Mouse (Mus musculus) kidney, postnatal 0 days (tissue): ENCODE data around the gene Tspan5. TPM values are rescaled to one million over a fixed set of nuclear protein-coding genes. Genes with fewer than 3 reads are reported as not detected.

ENCODE experiments used
- ATAC-seq: fragments of 200-750 bp; cut with Nextera tagmentation; replicated peaks from 2 replicates; pipeline ENCODE4 v1.8.0; 2017; ENCODE audit warnings: low read depth, moderate number of reproducible peaks, moderate TSS enrichment, moderate library complexity; ENCODE audit not compliant: low FRiP score
- DNase-seq: peaks from one replicate; pipeline ENCODE4 v3.0.0-alpha.2; 2016; ENCODE audit warnings: low spot score
- H3K27ac ChIP-seq: fragments of 300-500 bp; sonication (generic); 2 replicates; pipeline ENCODE4 v1.5.1; 2014; ENCODE audit warnings: mild to moderate bottlenecking
- H3K27me3 ChIP-seq: fragments of 300-500 bp; sonication (generic); 2 replicates; pipeline ENCODE4 v1.6.1; 2014; ENCODE audit warnings: low read length, mixed read lengths; ENCODE audit not compliant: insufficient read depth
- H3K36me3 ChIP-seq: fragments of 300-500 bp; sonication (generic); 2 replicates; pipeline ENCODE4 v1.6.1; 2014; ENCODE audit warnings: low read length, mixed read lengths; ENCODE audit not compliant: insufficient read depth
- H3K4me1 ChIP-seq: fragments of 300-500 bp; sonication (generic); replicated peaks from 2 replicates; pipeline ENCODE4 v1.6.1; 2014; ENCODE audit warnings: antibody characterized with exemption, low read length, mixed read lengths; ENCODE audit not compliant: insufficient read depth
- H3K4me2 ChIP-seq: fragments of 300-500 bp; sonication (generic); 2 replicates; pipeline ENCODE4 v1.6.1; 2014; ENCODE audit warnings: mild to moderate bottlenecking, low read length, moderate library complexity, mixed read lengths
- H3K4me3 ChIP-seq: fragments of 300-500 bp; sonication (generic); replicated peaks from 2 replicates; pipeline ENCODE4 v1.5.1; 2014; ENCODE audit warnings: low read depth, low read length
- H3K9ac ChIP-seq: fragments of 300-500 bp; sonication (generic); 2 replicates; pipeline ENCODE4 v1.6.1; 2014; ENCODE audit warnings: low read depth, low read length
- H3K9me3 ChIP-seq: fragments of 300-500 bp; sonication (generic); replicated peaks from 2 replicates; pipeline ENCODE4 v1.6.1; 2016; ENCODE audit warnings: low read length, inconsistent platforms, mixed read lengths
- CTCF ChIP-seq: IDR thresholded peaks from 2 replicates; pipeline ENCODE4 v1.5.1; 2016; ENCODE audit warnings: antibody characterized with exemption, low read depth, mild to moderate bottlenecking, moderate library complexity
- WGBS: fragments of 180-500 bp; shearing (Covaris S2); extraction: QIAGEN DNeasy Blood & Tissue Kit; methylation state at CpG from one replicate; pipeline ENCODE4 v1.1.7; 2014; 5-methylcytosine and 5-hydroxymethylcytosine counted together
- polyA plus RNA-seq: library from polyadenylated mRNA; unstranded; fragments of >200 nt; fragmentation: Nextera tagmentation; extraction: Ambion mirVana; gene quantifications from 2 replicates; pipeline ENCODE4 v1.2.1, GENCODE M21; 2015

The Tspan5 gene
- polyA plus RNA-seq, 1 experiment from 2014 or later: 19.0 TPM

DNA sequence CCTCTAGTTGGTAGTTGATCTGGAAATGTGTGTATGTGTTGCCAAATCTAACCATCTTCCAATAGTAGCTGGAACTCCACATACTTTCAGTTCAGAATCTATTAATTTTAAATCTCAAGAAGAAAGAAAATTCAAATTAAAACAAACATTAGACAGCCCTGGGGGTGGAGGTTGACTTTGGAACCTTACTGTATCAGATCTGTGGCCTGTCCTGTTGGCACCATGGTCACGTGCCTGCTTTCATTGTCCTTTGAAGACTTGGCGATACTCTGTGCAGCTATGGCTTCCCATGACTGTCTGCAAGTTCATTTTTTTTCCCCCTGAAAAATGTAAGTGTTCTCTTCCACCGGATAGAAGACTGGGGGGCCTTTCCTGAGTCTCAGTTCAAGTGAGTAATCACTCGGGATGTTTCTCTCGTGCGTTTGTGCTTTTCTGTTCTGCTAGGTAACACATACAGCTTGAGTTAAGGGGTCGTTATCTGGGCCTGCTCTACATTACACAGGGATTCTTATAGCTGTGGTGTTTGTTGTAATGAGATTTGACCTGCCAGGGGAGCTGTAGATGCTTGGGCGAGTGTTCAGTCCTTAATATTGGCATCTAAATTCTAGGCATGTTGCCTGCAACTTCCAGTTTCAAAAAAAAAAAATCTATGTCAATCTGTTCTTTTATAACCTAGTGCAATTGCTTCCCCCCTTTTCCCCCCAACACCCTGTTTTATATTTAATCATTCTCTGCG lies 32.0 kb downstream of the Tspan5 start:
- no peak overlapping the region for H3K4me3 ChIP-seq
- H3K36me3 ChIP-seq: no peaks in the 10 kb centered on the region
- H3K4me2 ChIP-seq: no peak overlapping the region
- no peaks in the 10 kb centered on the region for H3K27me3 ChIP-seq
- ATAC-seq (no peak), DNase-seq (no peak)
- H3K4me1 ChIP-seq: peaks cover 5% of the 10 kb centered on the region
- H3K27ac ChIP-seq: no peak overlapping the region
- no peaks in the 10 kb centered on the region for H3K9me3 ChIP-seq
- H3K9ac ChIP-seq: no peak overlapping the region
- TF ChIP-seq CTCF: no peak
- 55% methylated on average over 9 of the region's 9 CpGs for WGBS

DNA sequence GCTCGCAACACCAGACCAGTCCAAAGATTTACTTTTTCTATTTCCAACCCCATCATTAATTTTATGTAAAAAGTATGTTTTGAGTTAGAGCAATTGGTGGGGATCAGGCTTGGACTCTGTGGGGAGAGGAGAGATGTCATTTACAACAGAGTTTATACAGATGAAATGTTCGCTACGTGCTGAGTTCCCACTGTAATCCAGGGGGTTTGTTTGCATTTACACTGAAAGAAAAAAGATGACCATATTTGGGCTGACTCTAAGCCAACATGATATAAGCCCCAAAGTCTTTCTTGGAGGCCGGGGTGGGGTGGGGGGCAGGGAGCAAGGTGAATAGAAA lies 32.6 kb downstream of the Tspan5 start:
- H3K4me1 ChIP-seq: peaks cover 5% of the 10 kb centered on the region
- no peak overlapping the region for H3K9ac ChIP-seq
- ATAC-seq (no peak), DNase-seq (no peak)
- no peak for TF ChIP-seq CTCF
- H3K4me2 ChIP-seq: no peak overlapping the region
- no peak overlapping the region for H3K27ac ChIP-seq
- no peak overlapping the region for H3K4me3 ChIP-seq
- H3K27me3 ChIP-seq: no peaks in the 10 kb centered on the region
- no peaks in the 10 kb centered on the region for H3K9me3 ChIP-seq
- 60% methylated on average over 4 of the region's 4 CpGs for WGBS
- H3K36me3 ChIP-seq: no peaks in the 10 kb centered on the region

DNA sequence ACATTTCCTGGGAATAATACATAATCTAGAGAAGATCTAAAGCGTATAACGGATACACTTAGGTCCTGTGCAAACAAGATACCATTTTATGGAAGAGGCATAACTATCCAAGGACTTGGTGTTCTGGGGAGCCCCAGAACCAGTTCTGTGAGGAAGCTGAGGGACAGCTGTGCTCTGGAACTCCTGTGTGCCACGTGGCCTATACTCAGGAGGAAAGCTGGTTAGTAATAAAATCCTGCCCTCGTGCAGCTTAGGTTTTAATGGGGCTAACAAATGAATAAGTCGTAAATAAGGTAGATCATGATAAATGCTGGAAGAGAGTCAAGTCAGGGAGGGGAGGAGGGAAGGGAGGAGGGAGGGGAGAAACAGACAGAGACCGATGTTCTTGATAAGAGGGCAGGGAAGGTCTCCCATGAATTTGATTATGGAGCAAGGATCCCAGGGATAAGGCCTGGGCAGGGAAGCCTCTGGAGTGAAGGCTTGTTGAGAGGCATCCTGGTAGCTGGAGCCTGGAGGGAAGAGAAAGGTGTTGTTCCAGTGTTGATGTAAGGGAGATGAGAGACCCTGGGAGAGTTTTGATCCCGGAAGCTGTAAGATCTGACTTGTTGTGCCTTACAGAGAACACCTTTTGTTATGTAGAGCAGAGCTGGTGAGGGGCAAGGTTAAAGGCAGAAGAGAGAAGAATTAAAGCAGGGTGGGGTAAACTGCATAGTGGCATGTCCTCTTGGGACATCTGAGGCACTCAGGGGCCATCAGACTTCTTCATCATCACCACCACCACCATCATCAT lies 34.1 kb downstream of the Tspan5 start:
- peaks cover 5% of the 10 kb centered on the region for H3K4me1 ChIP-seq
- H3K4me2 ChIP-seq: no peak overlapping the region
- H3K27ac ChIP-seq: no peak overlapping the region
- H3K9ac ChIP-seq: no peak overlapping the region
- no peak for DNase-seq
- H3K9me3 ChIP-seq: no peaks in the 10 kb centered on the region
- 47% methylated on average over 7 of the region's 7 CpGs for WGBS
- no peaks in the 10 kb centered on the region for H3K36me3 ChIP-seq
- H3K4me3 ChIP-seq: no peak overlapping the region
- H3K27me3 ChIP-seq: no peaks in the 10 kb centered on the region
- no peak for ATAC-seq
- TF ChIP-seq CTCF: no peak

DNA sequence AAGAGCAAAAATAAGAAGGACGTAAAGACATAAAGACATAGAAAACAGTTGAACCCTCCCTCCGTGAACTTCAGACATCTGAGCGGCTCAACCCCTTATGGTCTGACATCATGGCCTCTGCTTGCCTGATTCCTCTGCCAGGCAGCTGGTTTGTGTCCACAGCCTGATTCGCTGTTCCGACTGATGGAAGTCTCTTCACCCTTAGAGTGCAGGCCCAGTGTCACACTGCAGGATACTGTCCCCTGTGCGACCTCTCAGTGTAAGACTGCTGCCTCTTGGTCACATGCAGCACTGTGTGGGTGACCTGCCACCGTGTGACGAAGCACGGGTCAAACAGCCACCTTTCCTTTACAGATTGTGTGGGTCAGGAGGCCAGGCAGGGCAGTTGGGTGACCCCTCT lies 39.5 kb downstream of the Tspan5 start:
- no peak overlapping the region for H3K4me3 ChIP-seq
- no peak overlapping the region for H3K27ac ChIP-seq
- no peaks in the 10 kb centered on the region for H3K9me3 ChIP-seq
- peaks cover 15% of the 10 kb centered on the region; the same call in 1 of the 2 replicates for H3K4me1 ChIP-seq
- DNase-seq (peak; percentile 46), ATAC-seq (peak; percentile 47)
- no peaks in the 10 kb centered on the region for H3K27me3 ChIP-seq
- no peak; the same call in 1 of the 2 replicates for TF ChIP-seq CTCF
- no peak overlapping the region for H3K9ac ChIP-seq
- 58% methylated on average over 9 of the region's 9 CpGs for WGBS
- H3K36me3 ChIP-seq: no peaks in the 10 kb centered on the region
- H3K4me2 ChIP-seq: no peak overlapping the region

DNA sequence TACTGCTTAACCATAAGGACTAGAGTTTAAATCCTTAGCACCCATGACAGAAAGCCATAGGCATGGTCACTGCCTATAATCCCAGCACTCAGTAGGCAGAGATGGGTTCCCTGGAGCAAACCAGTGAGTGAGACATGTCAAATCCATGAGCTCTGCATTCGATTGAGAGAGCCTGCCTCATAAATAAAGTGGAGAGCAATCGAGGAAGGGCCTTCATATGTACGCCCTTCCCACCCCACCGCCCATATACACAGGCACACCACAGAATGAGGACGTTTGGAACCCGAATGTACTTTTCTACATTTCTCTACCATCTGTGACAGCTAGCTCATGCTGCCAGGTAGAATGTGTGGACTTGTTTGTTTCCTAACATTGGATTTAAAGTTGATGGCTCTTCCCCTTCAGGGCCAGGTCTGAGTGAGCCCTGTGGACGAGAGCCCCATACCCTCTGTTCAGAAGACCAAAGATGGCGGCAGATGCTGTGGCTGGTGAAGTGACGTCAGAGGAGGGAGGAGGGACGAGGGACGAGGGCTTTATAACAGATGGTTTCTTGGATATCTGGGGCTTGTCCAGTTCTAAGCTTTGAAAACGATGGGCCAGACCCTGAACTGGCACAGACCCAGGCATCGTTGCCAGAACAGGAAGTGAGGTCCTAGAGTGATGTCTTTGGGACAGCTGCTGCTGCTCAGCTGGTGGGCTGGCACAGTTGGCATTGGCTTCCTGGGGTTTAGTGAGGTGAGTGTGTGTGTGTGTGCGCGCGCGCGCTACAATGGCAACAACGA lies 42.1 kb downstream of the Tspan5 start:
- DNase-seq (no peak), ATAC-seq (no peak)
- 78% methylated on average over 19 of the region's 19 CpGs for WGBS
- Histone ChIP-seq H3K27ac (no peak overlapping the region; the same call in 1 of the 2 replicates), H3K4me2 (no peak overlapping the region), H3K36me3 (no peaks in the 10 kb centered on the region), H3K27me3 (no peaks in the 10 kb centered on the region), H3K9ac (no peak overlapping the region), H3K4me3 (no peak overlapping the region), H3K4me1 (0 out of 2 replicates have a peak, but pooled peaks cover 10% of the 10 kb centered on the region), H3K9me3 (no peaks in the 10 kb centered on the region)
- no peak for TF ChIP-seq CTCF

DNA sequence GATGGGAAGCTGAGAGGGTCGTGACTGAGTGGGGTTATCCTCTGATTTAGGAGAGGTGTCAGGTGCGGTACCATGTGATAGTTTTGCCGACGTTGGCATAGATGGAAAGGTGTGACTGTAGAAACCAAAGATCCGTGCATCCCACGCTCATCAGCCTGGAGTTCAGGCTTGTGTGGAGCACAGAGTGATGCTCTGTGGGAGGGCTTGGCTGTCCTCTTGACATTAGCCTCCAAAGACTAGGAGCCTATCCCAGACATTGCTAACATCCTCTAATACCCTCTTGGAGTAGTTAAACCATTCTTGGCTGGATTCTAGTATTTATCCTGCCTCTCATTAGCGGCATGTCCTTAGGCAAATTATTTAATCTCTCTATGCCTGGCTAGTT lies 42.6 kb downstream of the Tspan5 start:
- Histone ChIP-seq H3K27me3 (no peaks in the 10 kb centered on the region), H3K27ac (no peak overlapping the region), H3K9me3 (no peaks in the 10 kb centered on the region), H3K4me2 (no peak overlapping the region), H3K4me1 (0 out of 2 replicates have a peak, but pooled peaks cover 10% of the 10 kb centered on the region), H3K4me3 (no peak overlapping the region), H3K9ac (no peak overlapping the region), H3K36me3 (no peaks in the 10 kb centered on the region)
- DNase-seq (no peak), ATAC-seq (no peak)
- TF ChIP-seq CTCF: no peak
- 74% methylated on average over 7 of the region's 7 CpGs for WGBS
